Mouse (Mus musculus): ENCODE data around the gene Sept10. TPM values are rescaled to one million over a fixed set of nuclear protein-coding genes. Genes with fewer than 3 reads are reported as not detected.

The Sept10 gene
- polyA plus RNA-seq, 1 experiment from 2014 or later, result 44.0 TPM

GRCm38 (mm10) chr10:59166104-59166944 lies 55.3 kb downstream of the Sept10 start:
- Histone ChIP-seq H3K27me3 (no peaks in the 10 kb centered on the region), H3K9me3 (no peaks in the 10 kb centered on the region), H3K36me3 (peaks cover 28% of the 10 kb centered on the region), H3K4me1 (no peaks in the 10 kb centered on the region), H3K4me2 (no peak overlapping the region), H3K4me3 (no peak overlapping the region), H3K27ac (no peak overlapping the region), H3K9ac (no peak overlapping the region)
- no peak for ATAC-seq (ENCODE audit: insufficient number of reproducible peaks, low FRiP score, low TSS enrichment, low read depth)
- WGBS, result 59% methylated on average over 14 of the region's 14 CpGs

GRCm38 (mm10) chr10:59162185-59162897 lies 59.3 kb downstream of the Sept10 start:
- no peak overlapping the region for H3K4me2 ChIP-seq
- no peaks in the 10 kb centered on the region for H3K27me3 ChIP-seq
- no peak overlapping the region for H3K9ac ChIP-seq
- 73% methylated on average over 4 of the region's 4 CpGs for WGBS
- H3K4me3 ChIP-seq, result no peak overlapping the region
- peaks cover 16% of the 10 kb centered on the region for H3K36me3 ChIP-seq
- H3K9me3 ChIP-seq, result no peaks in the 10 kb centered on the region
- ATAC-seq (ENCODE audit: insufficient number of reproducible peaks, low FRiP score, low TSS enrichment, low read depth), result no peak
- no peak overlapping the region for H3K27ac ChIP-seq
- H3K4me1 ChIP-seq, result no peaks in the 10 kb centered on the region

GRCm38 (mm10) chr10:59158627-59159026 lies 63.0 kb downstream of the Sept10 start:
- H3K9ac ChIP-seq, result no peak overlapping the region
- no peak overlapping the region for H3K4me3 ChIP-seq
- ATAC-seq (ENCODE audit: insufficient number of reproducible peaks, low FRiP score, low TSS enrichment, low read depth), result no peak
- no peak overlapping the region for H3K27ac ChIP-seq
- H3K4me2 ChIP-seq, result no peak overlapping the region
- no peaks in the 10 kb centered on the region for H3K9me3 ChIP-seq
- H3K27me3 ChIP-seq, result no peaks in the 10 kb centered on the region
- 67% methylated on average over 3 of the region's 3 CpGs for WGBS
- H3K36me3 ChIP-seq, result 0 out of 2 replicates have a peak, but pooled peaks cover 3% of the 10 kb centered on the region
- no peaks in the 10 kb centered on the region for H3K4me1 ChIP-seq

- H3K4me2 ChIP-seq, result no peak overlapping the region
- no peak for ATAC-seq (ENCODE audit: insufficient number of reproducible peaks, low FRiP score, low TSS enrichment, low read depth)
- H3K9ac ChIP-seq, result no peak overlapping the region
- no peaks in the 10 kb centered on the region for H3K36me3 ChIP-seq
- H3K4me3 ChIP-seq, result no peak overlapping the region
- H3K9me3 ChIP-seq, result no peaks in the 10 kb centered on the region
- H3K4me1 ChIP-seq, result peaks cover 5% of the 10 kb centered on the region; the same call in 1 of the 2 replicates
- H3K27me3 ChIP-seq, result no peaks in the 10 kb centered on the region
- H3K27ac ChIP-seq, result no peak overlapping the region
- 59% methylated on average over 5 of the region's 5 CpGs for WGBS
Observed at GRCm38 (mm10) chr10:59152544-59153081, 69.0 kb downstream of the Sept10 start.

- H3K27me3 ChIP-seq, result no peaks in the 10 kb centered on the region
- no peaks in the 10 kb centered on the region for H3K36me3 ChIP-seq
- WGBS, result 80% methylated on average over 10 of the region's 10 CpGs
- no peak overlapping the region for H3K9ac ChIP-seq
- H3K9me3 ChIP-seq, result no peaks in the 10 kb centered on the region
- no peak overlapping the region for H3K4me2 ChIP-seq
- no peak overlapping the region for H3K4me3 ChIP-seq
- peaks cover 5% of the 10 kb centered on the region; the same call in 1 of the 2 replicates for H3K4me1 ChIP-seq
- H3K27ac ChIP-seq, result no peak overlapping the region
- ATAC-seq (ENCODE audit: insufficient number of reproducible peaks, low FRiP score, low TSS enrichment, low read depth), result no peak
Observed at GRCm38 (mm10) chr10:59150938-59151657, 70.5 kb downstream of the Sept10 start.

GRCm38 (mm10) chr10:59149956-59150383 lies 71.7 kb downstream of the Sept10 start:
- no peak overlapping the region for H3K9ac ChIP-seq
- no peaks in the 10 kb centered on the region for H3K36me3 ChIP-seq
- WGBS, result 17% methylated on average over 8 of the region's 8 CpGs
- H3K4me2 ChIP-seq, result peak overlapping the region; percentile 21; the same call in 1 of the 2 replicates
- H3K27ac ChIP-seq, result no peak overlapping the region
- H3K4me1 ChIP-seq, result peaks cover 5% of the 10 kb centered on the region; the same call in 1 of the 2 replicates
- no peaks in the 10 kb centered on the region for H3K9me3 ChIP-seq
- H3K4me3 ChIP-seq, result no peak overlapping the region
- H3K27me3 ChIP-seq, result no peaks in the 10 kb centered on the region
- no peak; the same call in 1 of the 2 replicates for ATAC-seq (ENCODE audit: insufficient number of reproducible peaks, low FRiP score, low TSS enrichment, low read depth)

GRCm38 (mm10) chr10:59133478-59134009 lies 88.1 kb downstream of the Sept10 start:
- Histone ChIP-seq H3K9ac (no peak overlapping the region), H3K4me1 (peaks cover 23% of the 10 kb centered on the region), H3K4me3 (no peak overlapping the region), H3K27ac (no peak overlapping the region), H3K9me3 (no peaks in the 10 kb centered on the region), H3K4me2 (no peak overlapping the region), H3K36me3 (no peaks in the 10 kb centered on the region), H3K27me3 (no peaks in the 10 kb centered on the region)
- no peak for ATAC-seq (ENCODE audit: insufficient number of reproducible peaks, low FRiP score, low TSS enrichment, low read depth)
- 63% methylated on average over 8 of the region's 8 CpGs for WGBS

GRCm38 (mm10) chr10:59131926-59132628 lies 89.6 kb downstream of the Sept10 start:
- ATAC-seq (ENCODE audit: insufficient number of reproducible peaks, low FRiP score, low TSS enrichment, low read depth), result no peak
- no peak overlapping the region for H3K9ac ChIP-seq
- WGBS, result 25% methylated on average over 20 of the region's 20 CpGs
- H3K27me3 ChIP-seq, result no peaks in the 10 kb centered on the region
- H3K4me1 ChIP-seq, result peaks cover 23% of the 10 kb centered on the region
- no peak overlapping the region for H3K4me3 ChIP-seq
- H3K9me3 ChIP-seq, result no peaks in the 10 kb centered on the region
- peak overlapping the region; percentile 75 for H3K27ac ChIP-seq
- no peak overlapping the region for H3K4me2 ChIP-seq
- H3K36me3 ChIP-seq, result no peaks in the 10 kb centered on the region

GRCm38 (mm10) chr10:59127637-59128036 lies 94.0 kb downstream of the Sept10 start:
- WGBS, result 74% methylated on average over 6 of the region's 6 CpGs
- no peaks in the 10 kb centered on the region for H3K27me3 ChIP-seq

GRCm38 (mm10) chr10:59125497-59125896 lies 96.2 kb downstream of the Sept10 start:
- no peak for ATAC-seq (ENCODE audit: insufficient number of reproducible peaks, low FRiP score, low TSS enrichment, low read depth)
- no peaks in the 10 kb centered on the region for H3K4me1 ChIP-seq
- no peak overlapping the region for H3K4me2 ChIP-seq
- no peaks in the 10 kb centered on the region for H3K27me3 ChIP-seq
- H3K4me3 ChIP-seq, result no peak overlapping the region
- 91% methylated on average over 2 of the region's 2 CpGs for WGBS
- no peak overlapping the region for H3K9ac ChIP-seq
- H3K27ac ChIP-seq, result no peak overlapping the region
- H3K9me3 ChIP-seq, result no peaks in the 10 kb centered on the region
- H3K36me3 ChIP-seq, result no peaks in the 10 kb centered on the region

More at GRCm38 (mm10) chr10:59127637-59128036, 94.0 kb downstream of the Sept10 start:
- ATAC-seq (ENCODE audit: insufficient number of reproducible peaks, low FRiP score, low TSS enrichment, low read depth), result no peak
- H3K4me1 ChIP-seq, result peaks cover 16% of the 10 kb centered on the region
- H3K27ac ChIP-seq, result no peak overlapping the region
- no peaks in the 10 kb centered on the region for H3K9me3 ChIP-seq
- no peak overlapping the region for H3K4me2 ChIP-seq
- H3K9ac ChIP-seq, result no peak overlapping the region
- no peak overlapping the region for H3K4me3 ChIP-seq
- H3K36me3 ChIP-seq, result no peaks in the 10 kb centered on the region

- Histone ChIP-seq H3K4me1 (no peaks in the 10 kb centered on the region), H3K4me2 (no peak overlapping the region), H3K27me3 (no peaks in the 10 kb centered on the region), H3K4me3 (no peak overlapping the region), H3K9ac (no peak overlapping the region), H3K36me3 (no peaks in the 10 kb centered on the region), H3K27ac (no peak overlapping the region), H3K9me3 (no peaks in the 10 kb centered on the region)
- WGBS, result 90% methylated on average over 2 of the region's 2 CpGs
- no peak for ATAC-seq (ENCODE audit: insufficient number of reproducible peaks, low FRiP score, low TSS enrichment, low read depth)
Observed at GRCm38 (mm10) chr10:59119811-59120210, 101.8 kb downstream of the Sept10 start.
